Mouse (Mus musculus): ENCODE results near the gene Dusp16. TPM values are rescaled to one million over a fixed set of nuclear protein-coding genes. Genes with fewer than 3 reads are reported as not detected.
A peak's percentile ranks its signal among the peaks of the same experiment; 100 is the strongest.

The Dusp16 gene
- total RNA-seq (2021) = 10 to 100 TPM; 24.0 to 26.6 TPM
- long read RNA-seq, experiment 1, partial matches to known transcripts = 0 of 6 reads
- long read RNA-seq, experiment 1, other reads (novel, unspliced or antisense) = 6 of 6 reads
- long read RNA-seq, experiment 2, full-length matches to known transcripts = 2 of 4 reads
- long read RNA-seq, experiment 2, partial matches to known transcripts = 0 of 4 reads
- long read RNA-seq, experiment 2, other reads (novel, unspliced or antisense) = 2 of 4 reads

- peak; percentile 87 to 89 for DNase-seq
These were observed at the start of gene Dusp16 for GRCm38 (mm10) chr6:134792141-134793045. Gene Dusp16, minus strand, starts transcription at chr6:134792625.

GRCm38 (mm10) chr6:134840346-134840745 is 47.9 kb upstream of the Dusp16 start:
- peak in 1 of 2 experiments; percentile 18 for DNase-seq

GRCm38 (mm10) chr6:134838111-134838510 is 45.7 kb upstream of the Dusp16 start:
- no peak for DNase-seq

GRCm38 (mm10) chr6:134834585-134835251 is 42.3 kb upstream of the Dusp16 start:
- no peak for DNase-seq

GRCm38 (mm10) chr6:134830776-134831175 is 38.4 kb upstream of the Dusp16 start:
- no peak for DNase-seq

GRCm38 (mm10) chr6:134829786-134830700 is 37.6 kb upstream of the Dusp16 start, which contains the start of gene Crebl2:
Gene Crebl2, plus strand, starts transcription at chr6:134830154.
- DNase-seq = peak; percentile 100

GRCm38 (mm10) chr6:134822844-134823243 is 30.4 kb upstream of the Dusp16 start:
- DNase-seq = peak in 1 of 2 experiments; percentile 15

GRCm38 (mm10) chr6:134820411-134820810 is 28.0 kb upstream of the Dusp16 start:
- no peak for DNase-seq

- DNase-seq = no peak
These were observed 27.3 kb upstream of the Dusp16 start for GRCm38 (mm10) chr6:134819741-134820140.

- DNase-seq = no peak
These were observed 24.9 kb upstream of the Dusp16 start for GRCm38 (mm10) chr6:134817051-134817928.

GRCm38 (mm10) chr6:134813066-134813465 is 20.6 kb upstream of the Dusp16 start:
- no peak for DNase-seq

GRCm38 (mm10) chr6:134807794-134808193 is 15.4 kb upstream of the Dusp16 start:
- DNase-seq = peak; percentile 56 to 79

GRCm38 (mm10) chr6:134807091-134807490 is 14.7 kb upstream of the Dusp16 start:
- no peak for DNase-seq

GRCm38 (mm10) chr6:134806130-134806529 is 13.7 kb upstream of the Dusp16 start:
- DNase-seq = no peak

GRCm38 (mm10) chr6:134804736-134805277 is 12.4 kb upstream of the Dusp16 start:
- DNase-seq = peak; percentile 31 to 51

GRCm38 (mm10) chr6:134802641-134803043 is 10.2 kb upstream of the Dusp16 start:
- DNase-seq = no peak

GRCm38 (mm10) chr6:134801483-134801882 is 9.1 kb upstream of the Dusp16 start:
- no peak for DNase-seq

GRCm38 (mm10) chr6:134796297-134796696 is 3.9 kb upstream of the Dusp16 start:
- no peak for DNase-seq

- peak; percentile 85 to 91 for DNase-seq
These were observed 1.6 kb upstream of the Dusp16 start for GRCm38 (mm10) chr6:134793911-134794520.

All from adrenal gland, postnatal 36 days (tissue).